Mouse (Mus musculus): ENCODE data around the gene Gpc1. TPM values are rescaled to one million over a fixed set of nuclear protein-coding genes. Genes with fewer than 3 reads are reported as not detected.

Gpc1 gene
- polyA plus RNA-seq, 1 experiment from 2014 or later = 48.7 TPM

GRCm38 (mm10) chr1:92805181-92805580 lies 26.3 kb upstream of the Gpc1 start:
- 63% methylated on average over 5 of the region's 5 CpGs for WGBS
- no peaks in the 10 kb centered on the region for H3K27me3 ChIP-seq (replicated peaks)
- H3K36me3 ChIP-seq = no peaks in the 10 kb centered on the region
- ATAC-seq (ENCODE audit: insufficient read depth, low FRiP score, low read depth) = no peak
- no peaks in the 10 kb centered on the region for H3K4me1 ChIP-seq
- no peak overlapping the region for H3K4me2 ChIP-seq
- no peak overlapping the region for H3K4me3 ChIP-seq (replicated peaks)
- no peaks in the 10 kb centered on the region for H3K9me3 ChIP-seq
- H3K27ac ChIP-seq = no peak overlapping the region
- H3K9ac ChIP-seq = no peak overlapping the region

GRCm38 (mm10) chr1:92805836-92806235 lies 25.6 kb upstream of the Gpc1 start:
- 66% methylated on average over 2 of the region's 2 CpGs for WGBS
- H3K27me3 ChIP-seq (replicated peaks) = no peaks in the 10 kb centered on the region
- no peak overlapping the region for H3K9ac ChIP-seq
- no peak overlapping the region for H3K4me2 ChIP-seq
- H3K4me1 ChIP-seq = no peaks in the 10 kb centered on the region
- no peak overlapping the region for H3K27ac ChIP-seq
- H3K36me3 ChIP-seq = no peaks in the 10 kb centered on the region
- no peaks in the 10 kb centered on the region for H3K9me3 ChIP-seq
- H3K4me3 ChIP-seq (replicated peaks) = no peak overlapping the region
- ATAC-seq (ENCODE audit: insufficient read depth, low FRiP score, low read depth) = no peak

- no peaks in the 10 kb centered on the region for H3K36me3 ChIP-seq
- H3K9me3 ChIP-seq = no peaks in the 10 kb centered on the region
- 73% methylated on average over 3 of the region's 3 CpGs for WGBS
- H3K27ac ChIP-seq = no peak overlapping the region
- ATAC-seq (ENCODE audit: insufficient read depth, low FRiP score, low read depth) = no peak
- no peak overlapping the region for H3K4me2 ChIP-seq
- H3K4me3 ChIP-seq (replicated peaks) = no peak overlapping the region
- H3K27me3 ChIP-seq (replicated peaks) = no peaks in the 10 kb centered on the region
- H3K9ac ChIP-seq = no peak overlapping the region
- no peaks in the 10 kb centered on the region for H3K4me1 ChIP-seq
Measured at GRCm38 (mm10) chr1:92806720-92807119, 24.7 kb upstream of the Gpc1 start.

- no peak for ATAC-seq (ENCODE audit: insufficient read depth, low FRiP score, low read depth)
- Histone ChIP-seq H3K36me3 (no peaks in the 10 kb centered on the region), H3K27ac (no peak overlapping the region), H3K9me3 (no peaks in the 10 kb centered on the region), H3K9ac (no peak overlapping the region), H3K4me3 (replicated peaks) (no peak overlapping the region), H3K4me1 (peaks cover 4% of the 10 kb centered on the region; the same call in 1 of the 2 replicates), H3K4me2 (no peak overlapping the region), H3K27me3 (replicated peaks) (no peaks in the 10 kb centered on the region)
- 78% methylated on average over 4 of the region's 4 CpGs for WGBS
Measured at GRCm38 (mm10) chr1:92809621-92810020, 21.8 kb upstream of the Gpc1 start.

- WGBS = 40% methylated on average over 5 of the region's 5 CpGs
- H3K27ac ChIP-seq = peak overlapping the region; percentile 57; the same call in 1 of the 2 replicates
- H3K4me3 ChIP-seq (replicated peaks) = no peak overlapping the region
- no peak overlapping the region for H3K9ac ChIP-seq
- H3K4me1 ChIP-seq = peaks cover 6% of the 10 kb centered on the region; the same call in 1 of the 2 replicates
- no peaks in the 10 kb centered on the region for H3K36me3 ChIP-seq
- H3K9me3 ChIP-seq = no peaks in the 10 kb centered on the region
- ATAC-seq (ENCODE audit: insufficient read depth, low FRiP score, low read depth) = no peak; the same call in 1 of the 2 replicates
- no peaks in the 10 kb centered on the region for H3K27me3 ChIP-seq (replicated peaks)
- no peak overlapping the region for H3K4me2 ChIP-seq
Measured at GRCm38 (mm10) chr1:92814319-92814718, 17.1 kb upstream of the Gpc1 start.

GRCm38 (mm10) chr1:92815100-92815499 lies 16.3 kb upstream of the Gpc1 start:
- no peak for ATAC-seq (ENCODE audit: insufficient read depth, low FRiP score, low read depth)
- WGBS = 53% methylated on average over 9 of the region's 9 CpGs
- H3K4me3 ChIP-seq (replicated peaks) = no peak overlapping the region
- H3K9me3 ChIP-seq = no peaks in the 10 kb centered on the region
- H3K9ac ChIP-seq = no peak overlapping the region
- H3K4me1 ChIP-seq = peaks cover 6% of the 10 kb centered on the region; the same call in 1 of the 2 replicates
- no peaks in the 10 kb centered on the region for H3K27me3 ChIP-seq (replicated peaks)
- H3K36me3 ChIP-seq = no peaks in the 10 kb centered on the region
- H3K4me2 ChIP-seq = no peak overlapping the region
- peak overlapping the region; percentile 57; the same call in 1 of the 2 replicates for H3K27ac ChIP-seq

GRCm38 (mm10) chr1:92815756-92816294 lies 15.6 kb upstream of the Gpc1 start:
- 69% methylated on average over 5 of the region's 5 CpGs for WGBS
- ATAC-seq (ENCODE audit: insufficient read depth, low FRiP score, low read depth) = no peak
- no peak overlapping the region for H3K27ac ChIP-seq

GRCm38 (mm10) chr1:92830626-92831187 lies 738 bp upstream of the Gpc1 start:
- peak overlapping the region; percentile 95 for H3K4me2 ChIP-seq
- peaks cover 10% of the 10 kb centered on the region; the same call in 1 of the 2 replicates for H3K27me3 ChIP-seq (replicated peaks)
- no peak overlapping the region for H3K9ac ChIP-seq
- ATAC-seq (ENCODE audit: insufficient read depth, low FRiP score, low read depth) = no peak
- H3K36me3 ChIP-seq = no peaks in the 10 kb centered on the region
- H3K4me3 ChIP-seq (replicated peaks) = peak overlapping the region; percentile 75
- H3K4me1 ChIP-seq = peaks cover 23% of the 10 kb centered on the region
- H3K27ac ChIP-seq = no peak overlapping the region
- 9% methylated on average over 13 of the region's 13 CpGs for WGBS
- no peaks in the 10 kb centered on the region for H3K9me3 ChIP-seq

More at GRCm38 (mm10) chr1:92815756-92816294, 15.6 kb upstream of the Gpc1 start:
- H3K4me1 ChIP-seq = peaks cover 6% of the 10 kb centered on the region; the same call in 1 of the 2 replicates
- H3K27me3 ChIP-seq (replicated peaks) = no peaks in the 10 kb centered on the region
- no peak overlapping the region for H3K4me3 ChIP-seq (replicated peaks)
- H3K9me3 ChIP-seq = no peaks in the 10 kb centered on the region
- no peak overlapping the region for H3K9ac ChIP-seq
- H3K36me3 ChIP-seq = no peaks in the 10 kb centered on the region
- no peak overlapping the region for H3K4me2 ChIP-seq

- WGBS = under 1% methylated on average over 62 of the region's 62 CpGs
- Histone ChIP-seq H3K27me3 (replicated peaks) (peaks cover 10% of the 10 kb centered on the region; the same call in 1 of the 2 replicates), H3K9ac (peak overlapping the region; percentile 63), H3K4me2 (peak overlapping the region; percentile 95), H3K27ac (peak overlapping the region; percentile 91), H3K4me3 (replicated peaks) (peak overlapping the region; percentile 75), H3K4me1 (peaks cover 23% of the 10 kb centered on the region), H3K36me3 (no peaks in the 10 kb centered on the region), H3K9me3 (no peaks in the 10 kb centered on the region)
- peak; percentile 30; the same call in 1 of the 2 replicates for ATAC-seq (ENCODE audit: insufficient read depth, low FRiP score, low read depth)
Measured at GRCm38 (mm10) chr1:92832011-92833010, 866 bp downstream of the Gpc1 start.

- Histone ChIP-seq H3K27ac (no peak overlapping the region), H3K36me3 (no peaks in the 10 kb centered on the region), H3K4me1 (peaks cover 23% of the 10 kb centered on the region), H3K9me3 (no peaks in the 10 kb centered on the region), H3K4me3 (replicated peaks) (no peak overlapping the region), H3K27me3 (replicated peaks) (peaks cover 10% of the 10 kb centered on the region; the same call in 1 of the 2 replicates), H3K4me2 (no peak overlapping the region), H3K9ac (no peak overlapping the region)
- no peak for ATAC-seq (ENCODE audit: insufficient read depth, low FRiP score, low read depth)
- WGBS = 68% methylated on average over 7 of the region's 7 CpGs
Measured at GRCm38 (mm10) chr1:92833987-92834706, 2.7 kb downstream of the Gpc1 start.
